Mouse (Mus musculus) lung, postnatal 0 days (tissue): ENCODE measurements at regions not wholly inside any gene's neighbourhood (a gene's known extent, or its start where the extent isn't known, plus 50 kb on each side); places are given as distances from the start of the nearest gene placed in this dataset.

Source experiments
- ATAC-seq: fragments of 200-750 bp; cut with Nextera tagmentation; 2 replicates; pipeline ENCODE4 v1.8.0; 2017; ENCODE audit warnings: moderate library complexity
- DNase-seq: peaks from one replicate; pipeline ENCODE4 v3.0.0-alpha.2; 2016; ENCODE audit warnings: low spot score
- H3K27ac ChIP-seq: fragments of 300-500 bp; sonication (generic); 2 replicates; pipeline ENCODE4 v1.5.1; 2014; ENCODE audit warnings: antibody characterized with exemption, mild to moderate bottlenecking, low read length, mixed read lengths
- H3K27me3 ChIP-seq: fragments of 300-500 bp; sonication (generic); replicated peaks from 2 replicates; pipeline ENCODE4 v1.6.1; 2014; ENCODE audit warnings: low read length, mixed read lengths; ENCODE audit not compliant: insufficient read depth
- H3K36me3 ChIP-seq: fragments of 300-500 bp; sonication (generic); 2 replicates; pipeline ENCODE4 v1.6.1; 2014; ENCODE audit warnings: low read length, mixed read lengths; ENCODE audit not compliant: insufficient read depth
- H3K4me1 ChIP-seq: fragments of 300-500 bp; sonication (generic); 2 replicates; pipeline ENCODE4 v1.6.1; 2014; ENCODE audit warnings: antibody characterized with exemption, low read depth, low read length, mixed read lengths; ENCODE audit not compliant: insufficient read depth
- H3K4me2 ChIP-seq: fragments of 300-500 bp; sonication (generic); replicated peaks from 2 replicates; pipeline ENCODE4 v1.6.1; 2014; ENCODE audit warnings: low read depth, mild to moderate bottlenecking, low read length, moderate library complexity, mixed read lengths
- H3K4me3 ChIP-seq: fragments of 300-500 bp; sonication (generic); 2 replicates; pipeline ENCODE4 v1.5.1; 2014; ENCODE audit warnings: low read depth, low read length
- H3K9ac ChIP-seq: fragments of 300-500 bp; sonication (generic); replicated peaks from 2 replicates; pipeline ENCODE4 v1.6.1; 2014; ENCODE audit warnings: low read depth, mild to moderate bottlenecking
- H3K9me3 ChIP-seq: fragments of 300-500 bp; sonication (generic); 2 replicates; pipeline ENCODE4 v1.6.1; 2016; ENCODE audit warnings: low read length, mixed read lengths
- CTCF ChIP-seq: IDR thresholded peaks from 2 replicates; pipeline ENCODE4 v1.5.1; 2016; ENCODE audit warnings: antibody characterized with exemption, mild to moderate bottlenecking
- EP300 ChIP-seq: IDR thresholded peaks from 2 replicates; pipeline ENCODE4 v1.6.1; 2016; ENCODE audit warnings: antibody characterized with exemption, mild to moderate bottlenecking, control low read depth
- WGBS: fragments of 180-500 bp; shearing (Covaris S2); extraction: QIAGEN DNeasy Blood & Tissue Kit; methylation state at CpG from one replicate; pipeline ENCODE4 v1.1.7; 2014; 5-methylcytosine and 5-hydroxymethylcytosine counted together

- WGBS, result 85% methylated on average over 10 of the region's 10 CpGs
These were observed 95.7 kb upstream of the Trp63 start for GRCm38 (mm10) chr16:25587879-25588347.

GRCm38 (mm10) chr16:25597435-25597834 lies 86.1 kb upstream of the Trp63 start:
- WGBS, result 62% methylated on average over 1 of the region's 1 CpGs

More at GRCm38 (mm10) chr16:25587879-25588347, 95.7 kb upstream of the Trp63 start:
- H3K4me2 ChIP-seq, result no peak overlapping the region
- no peaks in the 10 kb centered on the region for H3K27me3 ChIP-seq
- no peaks in the 10 kb centered on the region for H3K9me3 ChIP-seq
- ATAC-seq (no peak), DNase-seq (no peak)
- H3K4me3 ChIP-seq, result no peak overlapping the region
- TF ChIP-seq EP300, result no peak
- no peak overlapping the region for H3K9ac ChIP-seq
- no peaks in the 10 kb centered on the region for H3K4me1 ChIP-seq
- H3K27ac ChIP-seq, result no peak overlapping the region
- no peaks in the 10 kb centered on the region for H3K36me3 ChIP-seq

GRCm38 (mm10) chr16:25603121-25603520 lies 80.4 kb upstream of the Trp63 start:
- Histone ChIP-seq H3K4me2 (no peak overlapping the region), H3K4me1 (no peaks in the 10 kb centered on the region), H3K9me3 (no peaks in the 10 kb centered on the region), H3K4me3 (no peak overlapping the region), H3K36me3 (no peaks in the 10 kb centered on the region), H3K27me3 (no peaks in the 10 kb centered on the region), H3K27ac (no peak overlapping the region), H3K9ac (no peak overlapping the region)
- WGBS, result 87% methylated on average over 2 of the region's 2 CpGs
- ATAC-seq (no peak), DNase-seq (no peak)
- TF ChIP-seq CTCF (no peak), EP300 (no peak)

More at GRCm38 (mm10) chr16:25597435-25597834, 86.1 kb upstream of the Trp63 start:
- Histone ChIP-seq H3K4me2 (no peak overlapping the region), H3K9me3 (no peaks in the 10 kb centered on the region), H3K4me3 (no peak overlapping the region), H3K9ac (no peak overlapping the region), H3K36me3 (no peaks in the 10 kb centered on the region), H3K4me1 (no peaks in the 10 kb centered on the region), H3K27me3 (no peaks in the 10 kb centered on the region), H3K27ac (no peak overlapping the region)
- DNase-seq, result no peak
- no peak for TF ChIP-seq CTCF
- no peak for TF ChIP-seq EP300
- no peak for ATAC-seq

- DNase-seq, result no peak
- H3K4me2 ChIP-seq, result no peak overlapping the region
- no peak overlapping the region for H3K9ac ChIP-seq
- TF ChIP-seq EP300 (no peak), CTCF (no peak)
- ATAC-seq, result no peak
- 66% methylated on average over 4 of the region's 4 CpGs for WGBS
- no peak overlapping the region for H3K27ac ChIP-seq
- H3K4me3 ChIP-seq, result no peak overlapping the region
- H3K4me1 ChIP-seq, result no peaks in the 10 kb centered on the region
- no peaks in the 10 kb centered on the region for H3K36me3 ChIP-seq
- H3K27me3 ChIP-seq, result no peaks in the 10 kb centered on the region
- no peaks in the 10 kb centered on the region for H3K9me3 ChIP-seq
These were observed 68.3 kb upstream of the Trp63 start for GRCm38 (mm10) chr16:25615229-25615628.

GRCm38 (mm10) chr16:25615646-25616045 lies 67.9 kb upstream of the Trp63 start:
- H3K4me2 ChIP-seq, result no peak overlapping the region
- no peak overlapping the region for H3K27ac ChIP-seq
- no peak overlapping the region for H3K9ac ChIP-seq
- H3K27me3 ChIP-seq, result no peaks in the 10 kb centered on the region
- no peaks in the 10 kb centered on the region for H3K36me3 ChIP-seq
- DNase-seq (no peak), ATAC-seq (no peak)
- H3K4me3 ChIP-seq, result no peak overlapping the region
- no peaks in the 10 kb centered on the region for H3K4me1 ChIP-seq
- TF ChIP-seq EP300 (no peak), CTCF (no peak)
- no peaks in the 10 kb centered on the region for H3K9me3 ChIP-seq

DNA sequence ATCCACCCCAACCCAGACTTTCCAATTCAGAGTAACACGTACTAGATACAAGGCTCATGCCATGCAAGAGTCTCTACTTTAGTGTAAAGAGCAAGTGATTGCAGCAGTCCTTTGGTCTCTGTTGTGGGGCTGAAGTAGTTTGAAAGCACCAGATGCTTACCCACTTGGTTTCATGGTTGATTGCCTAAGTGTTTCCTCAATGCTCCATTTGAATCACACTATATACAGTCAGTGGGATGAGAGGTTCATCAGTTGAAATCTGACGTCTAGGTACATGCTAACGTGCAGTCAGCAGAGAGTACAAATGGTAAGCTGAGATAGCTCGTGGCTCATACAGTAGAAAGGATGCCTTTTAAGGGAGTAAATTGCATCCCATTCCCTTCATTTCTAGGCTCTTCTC lies 64.7 kb upstream of the Trp63 start:
- Histone ChIP-seq H3K27ac (no peak overlapping the region), H3K36me3 (no peaks in the 10 kb centered on the region), H3K4me1 (no peaks in the 10 kb centered on the region), H3K9me3 (no peaks in the 10 kb centered on the region), H3K27me3 (no peaks in the 10 kb centered on the region), H3K4me2 (no peak overlapping the region), H3K4me3 (no peak overlapping the region), H3K9ac (no peak overlapping the region)
- TF ChIP-seq EP300 (no peak), CTCF (no peak)
- no peak for DNase-seq
- WGBS, result 73% methylated on average over 4 of the region's 4 CpGs
- ATAC-seq, result no peak

- Histone ChIP-seq H3K4me2 (no peak overlapping the region), H3K27me3 (no peaks in the 10 kb centered on the region), H3K36me3 (no peaks in the 10 kb centered on the region), H3K4me3 (no peak overlapping the region), H3K9me3 (no peaks in the 10 kb centered on the region), H3K27ac (no peak overlapping the region), H3K4me1 (no peaks in the 10 kb centered on the region), H3K9ac (no peak overlapping the region)
- DNase-seq, result no peak
- TF ChIP-seq CTCF, result no peak
- TF ChIP-seq EP300, result no peak
- 87% methylated on average over 2 of the region's 2 CpGs for WGBS
- ATAC-seq, result no peak
These were observed 60.9 kb upstream of the Trp63 start for GRCm38 (mm10) chr16:25622651-25623050.
